Mouse (Mus musculus): ENCODE measurements around the gene Gstm3.

GRCm38 (mm10) chr3:107940524-107940923 is 28.6 kb downstream of the Gstm3 start:
- no peak for TF ChIP-seq CTCF (IDR thresholded peaks at IDR 0.05; ENCODE audit: control insufficient read depth, insufficient read depth, low read length)
- no peak for TF ChIP-seq POLR2A (IDR thresholded peaks at IDR 0.05; ENCODE audit: borderline replicate concordance, control insufficient read depth, low read depth, low read length)

Data from bone marrow, adult 2 months (tissue).